Mouse (Mus musculus): Measurements from ENCODE around the gene Kdm5b.
"Not testable (repeated sequence)": the region's sequence is repeated elsewhere in the genome, so short reads cannot be mapped to it uniquely, and the experiment has no call there.

GRCm38 (mm10) chr1:134533710-134534109 lies 26.3 kb upstream of the Kdm5b start:
- TF ChIP-seq POLR2A (IDR thresholded peaks at IDR 0.05; ENCODE audit: borderline replicate concordance, low read depth, low read length); CTCF (IDR thresholded peaks at IDR 0.05; ENCODE audit: low read depth, low read length): not testable (repeated sequence)
